Mouse (Mus musculus) ES-E14 (cell line): ENCODE results near the gene Scrt2. TPM values are rescaled to one million over a fixed set of nuclear protein-coding genes. Genes with fewer than 3 reads are reported as not detected.
A peak's percentile ranks its signal among the peaks of the same experiment; 100 is the strongest.

Experiments used
- DNase-seq: peaks from one replicate; pipeline ENCODE4 v3.0.0-alpha.2; 2013; ENCODE audit warnings: low read depth, low spot score
- H3K27ac ChIP-seq: 2 replicates; pipeline ENCODE4 v1.5.1; 2012; ENCODE audit warnings: low read depth, mild to moderate bottlenecking, low read length, moderate library complexity, mixed read lengths; ENCODE audit not compliant: poor library complexity, insufficient read depth, severe bottlenecking
- H3K36me3 ChIP-seq: 2 replicates; pipeline ENCODE4 v1.6.1; 2012; ENCODE audit warnings: mild to moderate bottlenecking, low read length, moderate library complexity, mixed read lengths; ENCODE audit not compliant: control insufficient read depth, poor library complexity, insufficient read depth, severe bottlenecking
- H3K4me1 ChIP-seq, 2 experiments: fragments of 150-350 bp in 1 of 2; sonication (generic) in 1 of 2; 2 replicates each; pipeline ENCODE4 v1.6.1; 2012; ENCODE audit warnings: low read length in 2 of 2, mild to moderate bottlenecking in 1 of 2, mixed read lengths in 1 of 2; ENCODE audit not compliant: control insufficient read depth in 2 of 2, insufficient read depth in 2 of 2, poor library complexity in 1 of 2
- H3K4me3 ChIP-seq, 2 experiments: fragments of 150-350 bp in 1 of 2; sonication (generic) in 1 of 2; 2 replicates each; pipeline ENCODE4 v1.5.1; 2012; ENCODE audit warnings: low read length in 2 of 2, low read depth in 1 of 2, mild to moderate bottlenecking in 1 of 2, mixed read lengths in 1 of 2; ENCODE audit not compliant: insufficient read depth in 1 of 2, poor library complexity in 1 of 2, severe bottlenecking in 1 of 2
- H3K9ac ChIP-seq: 2 replicates; pipeline ENCODE4 v1.6.1; 2012; ENCODE audit warnings: low read depth, mild to moderate bottlenecking, low read length, mixed read lengths; ENCODE audit not compliant: poor library complexity, insufficient read depth, severe bottlenecking
- H3K9me3 ChIP-seq: fragments of 150-350 bp; sonication (generic); 2 replicates; pipeline ENCODE4 v1.6.1; 2012; ENCODE audit warnings: low read depth, mild to moderate bottlenecking, low read length; ENCODE audit not compliant: control insufficient read depth, insufficient read depth
- CHD2 ChIP-seq: IDR thresholded peaks from 2 replicates; pipeline ENCODE4 v1.6.1; 2014; ENCODE audit warnings: mild to moderate bottlenecking, low read depth, low read length, inconsistent platforms
- HCFC1 ChIP-seq: IDR thresholded peaks from 2 replicates; pipeline ENCODE4 v1.6.1; 2012; ENCODE audit warnings: low read length, inconsistent platforms, borderline replicate concordance; ENCODE audit not compliant: insufficient read depth
- MAFK ChIP-seq: IDR thresholded peaks from 2 replicates; pipeline ENCODE4 v1.6.1; 2014; ENCODE audit warnings: mild to moderate bottlenecking, low read depth, low read length, inconsistent platforms; ENCODE audit not compliant: insufficient read depth
- ZC3H11A ChIP-seq: IDR thresholded peaks from 2 replicates; pipeline ENCODE4 v1.6.1; 2012; ENCODE audit warnings: low read depth, mild to moderate bottlenecking, inconsistent platforms, low read length, borderline replicate concordance
- ZNF384 ChIP-seq: IDR thresholded peaks from 2 replicates; pipeline ENCODE4 v1.6.1; 2012; ENCODE audit warnings: low read depth, low read length, inconsistent platforms
- in situ Hi-C, 2 experiments: fragments of 600-800 bp; cut with MboI; formaldehyde crosslinking; loops; one replicate each; pipeline ENCODE4 v1.15.1; 2025; ENCODE audit warnings: low sequenced_read_pairs in 2 of 2, inconsistent platforms in 1 of 2; ENCODE audit not compliant: unreplicated experiment in 2 of 2
- total RNA-seq: library from RNA; depleted of rRNA; stranded (reverse); fragments of 300-350 nt; gene quantifications from 2 replicates; pipeline ENCODE4 v1.2.3, GENCODE M21; 2012

The Scrt2 gene
- total RNA-seq, 1 experiment: 0.04 TPM

GRCm38 (mm10) chr2:152106225-152106595 is 24.9 kb downstream of the Scrt2 start:
- no peak overlapping the region for H3K27ac ChIP-seq
- H3K9ac ChIP-seq: peak overlapping the region; percentile 69; the same call in 1 of the 2 replicates

DNA sequence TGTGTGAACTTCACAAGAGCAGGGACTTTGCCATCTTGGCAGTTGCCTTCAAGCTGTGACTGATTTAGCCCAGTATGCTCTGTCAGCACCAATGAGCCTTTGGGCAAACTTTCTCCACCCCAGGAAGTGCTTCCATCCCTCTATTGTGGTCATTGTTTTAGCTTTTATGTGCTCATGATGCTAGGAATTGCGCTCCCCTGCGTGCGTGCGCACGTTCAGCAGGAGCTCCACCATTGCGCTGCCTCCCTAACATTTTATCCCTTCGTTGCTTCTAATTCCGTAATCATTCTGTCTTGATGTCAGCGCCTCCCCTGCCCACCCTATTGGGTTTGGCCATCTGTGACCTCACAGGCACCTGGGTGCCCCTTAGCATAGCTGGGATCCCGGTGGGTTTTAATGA is 25.3 kb downstream of the Scrt2 start:
- TF ChIP-seq ZNF384 (no peak), MAFK (no peak), ZC3H11A (no peak), HCFC1 (no peak), CHD2 (no peak)
- peak overlapping the region; percentile 76 to 80; a peak in 3 of 4 replicates for H3K4me3 ChIP-seq
- H3K27ac ChIP-seq: no peak overlapping the region
- H3K9me3 ChIP-seq: no peaks in the 10 kb centered on the region
- peaks cover 21% of the 10 kb centered on the region for H3K36me3 ChIP-seq
- no peak overlapping the region for H3K9ac ChIP-seq
- in situ Hi-C loops: no loop called here
- DNase-seq: no peak
- peaks cover 6 to 7% of the 10 kb centered on the region in 2 experiments; a peak in 2 of 4 replicates for H3K4me1 ChIP-seq

More at GRCm38 (mm10) chr2:152106225-152106595, 24.9 kb downstream of the Scrt2 start:
- no peak for TF ChIP-seq MAFK
- TF ChIP-seq ZC3H11A: no peak
- TF ChIP-seq CHD2: no peak
- no peak for TF ChIP-seq HCFC1
- no peak for TF ChIP-seq ZNF384
- H3K4me1 ChIP-seq: peaks cover 6 to 7% of the 10 kb centered on the region in 2 experiments; a peak in 2 of 4 replicates
- H3K4me3 ChIP-seq: peak overlapping the region; percentile 76 to 80
- peaks cover 21% of the 10 kb centered on the region for H3K36me3 ChIP-seq
- in situ Hi-C loops: no loop called here
- H3K9me3 ChIP-seq: no peaks in the 10 kb centered on the region
- no peak for DNase-seq

GRCm38 (mm10) chr2:152108702-152109101 is 27.4 kb downstream of the Scrt2 start:
- Histone ChIP-seq H3K36me3 (peaks cover 21% of the 10 kb centered on the region), H3K4me3 (no peak overlapping the region), H3K4me1 (peaks cover 9 to 14% of the 10 kb centered on the region in 2 experiments; a peak in 3 of 4 replicates), H3K9ac (no peak overlapping the region), H3K27ac (no peak overlapping the region), H3K9me3 (no peaks in the 10 kb centered on the region)
- DNase-seq: no peak
- in situ Hi-C loops: no loop called here
- TF ChIP-seq ZC3H11A (no peak), CHD2 (no peak), MAFK (no peak), HCFC1 (no peak), ZNF384 (no peak)

GRCm38 (mm10) chr2:152109386-152109785 is 28.1 kb downstream of the Scrt2 start:
- Histone ChIP-seq H3K4me1 (peaks cover 9 to 20% of the 10 kb centered on the region in 2 experiments; a peak in 3 of 4 replicates), H3K36me3 (peaks cover 21% of the 10 kb centered on the region), H3K4me3 (no peak overlapping the region), H3K27ac (no peak overlapping the region), H3K9ac (no peak overlapping the region), H3K9me3 (no peaks in the 10 kb centered on the region)
- TF ChIP-seq ZNF384 (no peak), MAFK (no peak), ZC3H11A (no peak), HCFC1 (no peak), CHD2 (no peak)
- no peak for DNase-seq
- in situ Hi-C loops: no loop called here

GRCm38 (mm10) chr2:152111311-152111710 is 30.0 kb downstream of the Scrt2 start:
- no peaks in the 10 kb centered on the region for H3K9me3 ChIP-seq
- peaks cover 21% of the 10 kb centered on the region for H3K36me3 ChIP-seq
- TF ChIP-seq CHD2: no peak
- TF ChIP-seq ZNF384: no peak
- no peak for TF ChIP-seq MAFK
- no peak for TF ChIP-seq HCFC1
- no peak for TF ChIP-seq ZC3H11A
- no peak overlapping the region for H3K4me3 ChIP-seq
- H3K27ac ChIP-seq: no peak overlapping the region
- in situ Hi-C loops: no loop called here
- no peak for DNase-seq
- H3K4me1 ChIP-seq: peaks cover 5 to 31% of the 10 kb centered on the region in 2 experiments
- H3K9ac ChIP-seq: no peak overlapping the region
